Mouse (Mus musculus): ENCODE measurements around the gene Lman2.

Lman2 gene

DNA sequence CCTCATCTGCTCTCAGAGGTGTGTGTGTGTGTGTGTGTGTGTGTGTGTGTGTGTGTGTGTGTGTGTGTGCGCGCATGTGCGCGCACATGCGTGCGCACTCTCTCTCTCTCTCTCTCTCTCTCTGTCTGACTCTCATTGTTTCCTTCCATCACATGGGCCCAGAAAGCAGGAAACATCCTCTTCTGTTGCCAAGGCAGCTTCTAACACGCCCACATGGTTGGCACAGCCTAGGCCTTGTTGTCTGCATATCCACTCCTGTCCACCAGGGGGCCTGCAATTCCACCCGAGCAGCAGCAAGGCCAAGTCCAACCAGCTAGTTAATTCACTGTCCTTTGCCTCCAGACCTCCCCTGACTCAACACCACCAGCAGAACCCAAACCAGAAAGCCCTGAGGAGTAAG lies 35.0 kb downstream of the Lman2 start:
- DNase-seq (ENCODE audit: low read depth, low spot score), result peak; percentile 96

DNA sequence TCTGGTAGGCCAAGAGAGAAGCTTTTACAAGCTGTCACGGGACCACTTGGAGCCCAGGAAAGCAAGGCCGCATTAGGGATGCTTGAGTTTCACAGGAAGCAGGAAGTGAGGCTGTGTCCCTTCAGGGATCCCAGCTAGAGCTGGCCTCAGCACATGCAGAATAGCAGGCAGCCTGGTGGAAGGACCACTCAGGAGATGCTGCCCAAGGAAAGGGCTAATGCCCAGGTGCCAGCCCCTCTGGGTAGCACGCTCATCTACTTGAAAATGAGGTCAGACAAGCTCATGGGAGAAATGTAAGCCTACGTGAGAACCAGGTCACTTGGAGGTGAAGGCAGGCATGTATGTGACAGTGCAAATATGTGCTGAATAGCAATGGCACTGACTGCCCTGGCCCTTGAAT lies 35.4 kb downstream of the Lman2 start:
- DNase-seq (ENCODE audit: low read depth, low spot score), result no peak

DNA sequence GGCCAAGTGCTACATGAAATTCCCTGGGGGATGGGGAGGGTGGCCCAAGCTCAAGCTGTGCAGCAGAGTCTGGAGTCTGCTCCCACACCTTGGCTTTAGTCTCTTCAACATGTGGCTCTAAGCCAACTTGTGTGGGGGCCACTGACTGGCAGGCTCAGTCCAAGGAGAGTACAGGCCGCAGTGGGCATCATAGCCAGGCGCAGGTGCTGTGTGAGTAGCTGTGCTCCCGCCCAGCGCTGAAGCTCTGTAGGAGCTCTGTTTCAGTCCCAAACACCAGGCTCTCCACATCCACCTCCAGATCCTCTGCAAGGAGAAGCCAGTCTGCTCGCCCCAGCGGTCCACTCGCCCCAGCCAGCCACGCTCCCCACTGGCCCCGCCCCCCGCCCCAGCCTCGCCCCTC lies 37.0 kb downstream of the Lman2 start:
- DNase-seq (ENCODE audit: low read depth, low spot score), result no peak

DNA sequence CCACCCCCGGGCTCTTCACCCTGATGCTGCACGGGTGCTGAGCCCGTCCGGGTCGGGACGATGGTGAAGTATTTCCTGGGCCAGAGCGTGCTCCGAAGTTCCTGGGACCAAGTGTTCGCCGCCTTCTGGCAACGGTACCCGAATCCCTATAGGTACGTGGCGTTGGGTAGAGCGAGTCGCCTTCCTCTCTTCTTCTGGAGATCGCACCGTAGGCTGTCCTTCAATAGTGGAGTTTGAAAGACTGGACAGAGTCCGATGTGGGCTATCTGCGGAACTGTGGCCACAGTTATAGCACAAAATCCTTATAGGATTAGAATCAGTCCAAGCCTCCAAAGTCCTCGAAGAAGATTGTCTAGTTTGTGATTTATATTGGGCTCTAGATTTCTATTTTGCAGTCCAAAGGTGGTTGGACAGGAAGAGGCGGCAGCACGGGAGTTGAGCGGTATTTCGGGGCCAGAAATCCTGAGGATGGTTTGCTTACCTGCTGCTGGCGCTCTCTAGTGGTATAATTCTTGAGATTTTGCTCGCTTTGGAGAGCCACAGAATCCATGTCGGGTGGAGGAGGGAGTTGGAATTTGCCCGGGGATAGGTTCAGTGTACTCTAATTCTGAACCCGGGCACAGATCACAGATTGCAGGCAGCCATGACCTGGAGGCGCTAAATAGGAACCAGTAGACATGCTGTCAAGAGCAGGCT lies 40.3 kb downstream of the Lman2 start:
- peak; percentile 63 for DNase-seq (ENCODE audit: low read depth, low spot score)

DNA sequence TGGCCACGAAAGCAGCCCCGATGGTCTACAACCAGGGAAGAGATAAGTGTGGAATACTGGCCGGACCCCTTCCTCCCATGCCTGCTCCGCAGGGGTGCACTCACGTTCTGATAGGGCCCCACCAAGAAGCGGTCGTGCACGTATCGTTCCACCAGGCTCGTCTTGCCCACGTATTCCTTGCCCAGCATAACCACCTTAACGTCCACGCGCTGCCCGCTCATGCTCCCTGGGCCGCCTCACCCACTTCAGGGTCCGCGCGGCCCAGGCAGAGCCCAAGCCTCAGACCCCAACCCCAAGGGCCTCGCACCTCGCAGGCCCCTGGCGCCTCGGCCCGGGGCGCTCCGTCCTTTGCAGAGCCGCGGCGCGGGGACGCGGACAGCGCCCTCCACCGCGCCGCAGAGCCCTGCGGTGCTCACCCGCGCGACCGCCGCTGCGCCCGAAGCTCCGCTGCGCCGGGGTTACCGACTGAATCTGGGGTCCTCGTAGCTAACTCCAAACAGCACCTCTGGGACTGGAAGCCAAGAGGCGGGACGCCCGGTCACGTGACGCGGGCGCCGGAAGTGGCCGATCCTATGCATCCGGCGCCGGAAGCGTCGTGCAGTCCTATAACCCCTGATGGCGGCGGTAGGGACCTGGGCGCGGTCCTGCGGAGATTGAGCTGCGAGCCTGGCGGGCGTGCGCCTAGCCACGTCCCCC lies 41.0 kb downstream of the Lman2 start, which contains the start of gene Rab24:
Gene Rab24, minus strand, starts transcription at position 513 of the 696 bp plus-strand sequence.
- peak; percentile 93 for DNase-seq (ENCODE audit: low read depth, low spot score)

DNA sequence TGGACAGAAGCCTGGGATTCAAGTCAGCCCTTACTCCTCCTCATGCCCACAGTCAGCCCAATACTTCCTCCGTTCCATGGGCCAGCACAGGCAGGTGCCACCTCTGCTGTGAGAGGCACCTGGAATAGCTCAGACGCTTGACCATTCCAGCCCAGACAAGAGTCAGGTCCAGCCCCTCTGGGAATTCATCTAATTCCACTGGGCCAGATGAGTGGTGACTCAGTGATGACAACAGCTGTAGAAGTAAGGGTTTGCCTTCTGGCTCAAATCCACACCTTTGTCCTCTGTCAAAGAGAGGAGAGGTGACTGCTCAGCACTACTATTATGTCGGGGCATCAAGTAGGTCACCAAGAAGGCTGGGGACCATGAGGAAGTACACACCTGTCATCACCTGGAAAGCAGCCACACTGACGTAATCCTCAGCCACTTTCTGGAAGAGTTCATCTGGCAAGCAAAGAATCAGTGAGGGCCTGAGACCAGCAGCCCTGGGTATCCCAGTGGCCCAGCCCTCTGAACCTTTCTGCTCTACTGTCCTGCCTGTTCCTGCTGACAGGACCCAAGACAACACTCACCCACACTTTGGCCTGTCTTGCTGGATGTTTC lies 42.6 kb downstream of the Lman2 start, which contains the start of gene Prelid1:
Gene Prelid1, plus strand, starts transcription at position 570 of the 603 bp plus-strand sequence.
- no peak for DNase-seq (ENCODE audit: low read depth, low spot score)

DNA sequence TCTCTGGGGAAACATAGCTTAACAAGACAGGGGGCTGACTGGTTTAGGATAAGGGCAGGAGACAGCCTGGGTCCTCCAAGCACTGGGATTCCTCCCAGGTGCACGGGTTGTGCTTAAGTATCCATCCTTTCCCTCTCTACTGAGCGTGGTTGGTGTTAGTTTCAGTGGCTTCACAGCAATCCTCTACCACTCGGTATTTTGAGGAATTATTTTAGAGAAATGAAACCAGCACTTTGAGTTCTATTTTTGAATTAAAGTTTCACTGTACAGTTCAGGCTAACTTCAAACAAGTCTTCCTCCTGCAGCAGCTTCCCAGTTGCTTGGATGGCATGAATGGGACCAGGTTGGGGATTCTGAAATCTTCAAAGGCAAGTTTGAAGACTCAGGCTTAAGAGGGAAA lies 44.2 kb downstream of the Lman2 start:
- no peak for DNase-seq (ENCODE audit: low read depth, low spot score)

DNA sequence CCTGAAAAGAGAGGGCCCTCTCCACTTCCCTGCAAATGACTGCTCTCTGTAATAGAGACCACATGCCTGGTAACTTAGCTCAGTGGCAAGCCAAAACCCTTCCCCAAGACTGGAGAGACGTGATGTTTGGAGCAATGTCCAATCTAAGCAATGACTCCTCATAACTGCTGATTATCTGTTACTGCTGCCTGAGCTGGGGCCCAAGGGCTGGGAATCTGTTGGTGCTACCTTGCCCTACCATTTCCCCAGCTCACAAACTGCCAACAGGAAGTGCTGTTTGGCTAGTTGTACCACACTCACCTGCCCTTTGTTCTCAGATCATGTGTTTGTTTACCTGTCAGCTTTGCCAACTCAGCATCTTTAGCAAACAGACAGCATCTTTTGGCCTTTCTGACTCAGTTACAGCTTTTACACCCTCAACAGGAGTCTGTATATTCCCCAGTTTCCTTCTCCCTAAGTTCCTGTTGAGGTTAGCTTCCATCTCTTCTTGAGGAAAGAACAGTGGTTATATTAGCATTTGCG lies 47.6 kb downstream of the Lman2 start:
- no peak for DNase-seq (ENCODE audit: low read depth, low spot score)

DNA sequence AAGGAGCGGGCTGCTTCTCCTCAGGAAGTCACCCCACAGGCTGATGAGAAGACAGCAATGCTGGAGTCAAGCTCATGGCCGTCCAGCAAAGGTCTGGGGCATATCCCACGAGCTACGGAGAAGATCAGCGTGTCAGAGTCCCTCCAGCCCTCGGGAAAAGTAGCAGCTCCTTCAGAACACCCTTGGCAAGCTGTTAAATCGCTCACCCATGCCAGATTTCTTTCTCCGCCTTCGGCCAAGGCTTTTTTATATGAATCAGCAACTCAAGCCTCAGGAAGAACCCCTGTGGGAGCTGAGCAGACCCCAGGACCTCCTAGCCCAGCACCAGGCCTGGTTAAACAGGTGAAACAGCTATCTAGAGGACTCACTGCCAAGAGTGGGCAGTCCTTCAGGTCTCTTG lies 49.5 kb downstream of the Lman2 start:
- no peak for DNase-seq (ENCODE audit: low read depth, low spot score)

DNA sequence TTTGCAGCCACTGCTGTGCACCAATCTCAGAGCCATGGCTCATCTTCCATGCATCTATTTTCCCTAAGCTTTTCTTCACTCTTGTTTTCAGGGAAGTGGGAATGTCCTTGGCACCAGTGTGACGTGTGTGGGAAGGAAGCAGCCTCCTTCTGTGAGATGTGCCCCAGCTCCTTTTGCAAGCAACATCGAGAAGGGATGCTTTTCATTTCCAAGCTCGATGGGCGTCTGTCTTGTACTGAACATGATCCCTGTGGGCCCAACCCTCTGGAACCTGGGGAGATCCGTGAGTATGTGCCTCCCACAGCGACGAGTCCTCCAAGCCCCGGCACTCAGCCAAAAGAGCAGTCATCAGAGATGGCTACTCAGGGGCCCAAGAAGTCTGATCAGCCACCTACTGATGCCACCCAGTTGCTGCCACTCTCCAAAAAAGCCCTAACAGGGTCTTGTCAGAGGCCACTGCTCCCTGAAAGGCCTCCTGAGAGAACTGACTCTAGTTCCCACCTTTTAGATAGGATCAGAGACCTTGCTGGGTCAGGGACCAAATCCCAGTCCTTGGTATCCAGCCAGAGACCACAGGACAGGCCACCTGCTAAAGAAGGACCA lies 50.5 kb downstream of the Lman2 start:
- DNase-seq (ENCODE audit: low read depth, low spot score), result no peak

DNA sequence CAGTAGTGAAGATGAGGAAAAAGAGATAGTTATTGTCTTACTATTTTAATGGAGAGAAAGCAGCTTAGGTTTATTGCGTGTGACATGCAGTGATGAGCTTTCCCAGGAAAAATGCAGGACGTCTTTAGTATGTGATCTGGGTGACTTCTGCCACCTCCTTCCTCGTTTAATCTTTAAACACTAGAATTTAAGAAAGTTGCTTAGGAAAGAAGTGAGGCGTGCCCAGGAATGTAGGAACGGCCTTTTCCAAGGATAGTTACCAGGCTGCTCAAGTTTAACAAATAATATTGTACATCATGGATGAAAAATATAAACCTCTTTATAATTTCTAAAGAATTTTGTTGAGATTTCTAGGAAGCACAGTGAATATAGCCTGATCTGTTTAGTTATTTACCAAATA lies 61.7 kb downstream of the Lman2 start:
- no peak for DNase-seq (ENCODE audit: low read depth, low spot score)

DNA sequence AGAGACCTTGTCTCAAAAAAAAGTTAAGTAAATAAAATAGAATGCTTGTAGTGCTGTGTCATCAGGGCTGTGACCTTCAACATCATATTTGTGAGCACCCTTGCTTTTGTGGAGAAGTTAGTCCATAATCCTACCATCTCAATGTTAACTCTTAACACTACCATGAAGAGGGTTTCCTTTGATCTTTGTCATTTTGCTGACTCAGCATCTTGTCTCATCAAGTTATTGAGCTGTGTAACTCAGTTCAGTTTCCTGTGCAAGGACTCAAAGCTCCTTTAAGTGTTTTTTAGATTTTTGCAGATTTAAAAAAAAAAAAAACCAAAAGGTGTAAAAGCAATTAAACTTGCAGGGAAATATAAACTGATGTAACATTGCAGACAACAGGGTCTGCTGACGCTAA lies 65.8 kb downstream of the Lman2 start:
- no peak for DNase-seq (ENCODE audit: low read depth, low spot score)
